Mouse (Mus musculus): ENCODE results near the gene Arhgap9.
"Not testable (repeated sequence)": the region's sequence is repeated elsewhere in the genome, so short reads cannot be mapped to it uniquely, and the experiment has no call there.

Arhgap9 gene

DNA sequence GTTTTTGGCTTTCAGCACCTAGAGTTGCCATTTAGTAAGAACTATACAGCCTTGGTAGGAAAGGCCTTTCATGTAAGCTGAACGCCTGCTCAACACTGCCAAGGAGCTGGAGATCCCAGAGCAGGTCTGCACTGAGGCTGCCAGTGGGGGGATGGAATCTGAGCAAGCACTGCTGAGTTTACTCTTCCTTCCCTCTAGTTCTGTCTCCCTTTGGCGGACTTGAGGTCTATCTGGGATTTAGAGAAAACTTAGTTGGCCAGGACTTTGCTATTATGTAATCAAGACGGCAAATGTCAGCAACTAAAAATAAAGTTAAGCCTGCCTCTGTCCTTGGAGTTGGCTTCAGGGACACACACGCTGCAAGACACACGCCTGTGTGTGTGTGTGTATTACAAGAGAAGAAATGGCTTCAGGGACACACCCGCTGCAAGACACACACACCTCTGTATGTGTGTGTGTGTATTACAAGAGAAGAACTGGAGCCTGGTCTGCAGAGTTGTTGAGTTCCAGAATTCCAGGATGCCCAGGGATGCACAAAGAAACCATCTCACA lies 28.7 kb upstream of the Arhgap9 start:
- DNase-seq: peak; percentile 33 to 56

GRCm38 (mm10) chr10:127293590-127294113 lies 28.1 kb upstream of the Arhgap9 start:
- DNase-seq: no peak

GRCm38 (mm10) chr10:127294895-127295510 lies 26.8 kb upstream of the Arhgap9 start:
- no peak for DNase-seq

DNA sequence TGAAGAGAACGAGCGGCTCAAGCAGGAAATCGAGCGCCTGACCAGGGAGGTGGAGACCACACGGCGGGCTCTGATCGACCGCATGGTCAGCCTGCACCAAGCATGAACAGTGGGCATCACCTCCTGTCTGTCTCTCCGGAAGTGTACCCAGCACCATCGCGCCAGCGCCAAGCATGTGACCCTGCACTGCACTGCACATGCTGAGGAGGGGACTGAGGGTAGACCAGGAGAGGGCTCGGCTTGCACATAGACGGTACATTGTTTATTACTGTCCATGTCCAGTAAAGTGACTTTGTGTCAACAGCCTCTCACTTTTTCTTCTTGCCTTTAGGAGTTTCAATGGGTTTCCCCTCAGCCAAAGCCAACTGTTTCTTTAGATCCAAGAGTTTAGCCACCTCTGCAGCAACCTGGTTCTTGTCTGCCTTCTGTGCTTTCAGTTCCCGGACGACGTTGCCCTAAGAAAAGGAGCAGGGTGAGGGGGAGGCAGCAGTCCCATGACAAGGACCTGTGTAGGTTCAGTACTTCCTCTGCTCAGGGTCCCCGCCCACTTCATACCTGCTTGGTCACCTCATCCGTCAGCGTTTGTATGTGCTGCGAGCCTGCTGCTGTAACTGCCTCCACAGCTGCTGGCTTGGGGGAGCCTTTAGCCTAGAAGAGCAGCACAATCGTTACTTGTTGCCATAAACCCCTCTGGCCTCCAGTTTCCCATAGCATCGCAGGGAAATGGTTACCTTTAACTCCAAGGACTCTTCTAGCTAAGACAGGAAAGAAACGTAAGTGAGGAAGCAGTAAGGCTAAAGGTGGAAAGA lies 25.6 kb upstream of the Arhgap9 start:
- no peak for DNase-seq

- no peak for DNase-seq
These were observed 24.5 kb upstream of the Arhgap9 start for GRCm38 (mm10) chr10:127297015-127297871.

GRCm38 (mm10) chr10:127300361-127300760 lies 21.4 kb upstream of the Arhgap9 start:
- no peak for DNase-seq

GRCm38 (mm10) chr10:127303136-127303535 lies 18.6 kb upstream of the Arhgap9 start:
- no peak for DNase-seq

DNA sequence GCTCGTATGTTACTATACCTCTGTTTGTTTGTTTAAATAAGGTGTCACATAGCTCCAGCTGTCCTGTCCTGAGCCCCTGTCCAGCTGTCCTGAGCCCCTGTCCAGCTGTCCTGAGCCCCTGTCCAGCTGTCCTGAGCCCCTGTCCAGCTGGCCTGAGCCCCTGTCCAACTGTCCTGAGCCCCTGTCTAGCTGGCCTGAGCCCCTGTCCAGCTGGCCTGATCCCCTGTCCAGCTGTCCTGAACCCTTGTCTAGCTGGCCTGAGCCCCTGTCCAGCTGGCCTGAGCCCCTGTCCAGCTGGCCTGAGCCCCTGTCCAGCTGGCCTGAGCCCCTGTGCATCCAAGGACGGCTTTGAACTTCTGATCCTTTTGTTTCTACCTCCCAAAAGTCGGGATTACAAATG lies 12.6 kb upstream of the Arhgap9 start:
- not testable (repeated sequence) for DNase-seq

- no peak for DNase-seq
These were observed 11.0 kb upstream of the Arhgap9 start for GRCm38 (mm10) chr10:127310523-127311475.

GRCm38 (mm10) chr10:127311476-127312355 lies 10.0 kb upstream of the Arhgap9 start, which contains the start of gene Mars:
Mars (minus strand) TSS chr10:127311786.
- DNase-seq: peak; percentile 95 to 96

DNA sequence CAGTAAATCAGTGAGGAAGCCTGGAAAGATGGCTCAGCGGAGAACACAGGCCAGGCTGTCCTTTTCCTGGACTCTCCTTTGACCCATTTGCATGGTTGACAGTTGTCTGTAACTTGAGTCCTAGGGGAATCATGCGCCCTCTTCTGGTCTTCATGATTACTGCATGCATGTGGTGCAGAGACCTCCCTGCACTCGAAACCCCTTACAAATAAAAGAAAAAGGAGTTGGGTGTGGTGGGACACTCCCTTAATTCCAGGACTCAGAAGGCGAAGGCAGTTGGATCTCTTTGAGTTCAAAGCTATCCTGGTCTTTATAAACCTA lies 9.4 kb upstream of the Arhgap9 start:
- DNase-seq: peak; percentile 75 to 87

DNA sequence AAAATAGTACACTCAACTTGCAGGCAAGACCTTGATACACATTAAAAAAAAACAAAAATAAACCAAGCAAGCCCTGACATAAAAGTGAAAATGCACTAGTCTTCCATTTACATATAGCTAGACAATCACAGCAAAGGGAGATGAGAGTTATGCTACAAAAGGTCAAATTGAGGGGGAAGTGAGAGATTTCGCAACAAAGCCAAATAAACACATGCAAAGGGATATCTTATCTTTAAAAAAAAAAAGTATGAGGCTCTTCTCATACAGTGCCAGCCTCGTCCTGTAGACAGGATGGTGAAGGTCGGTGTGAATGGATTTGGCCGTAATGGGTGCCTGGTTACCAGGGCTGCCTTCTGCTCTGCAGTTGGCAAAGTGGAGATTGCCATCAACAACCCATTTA lies 8.9 kb upstream of the Arhgap9 start:
- no peak for DNase-seq

- not testable (repeated sequence) for DNase-seq
These were observed 8.2 kb upstream of the Arhgap9 start for GRCm38 (mm10) chr10:127313516-127313915.

DNA sequence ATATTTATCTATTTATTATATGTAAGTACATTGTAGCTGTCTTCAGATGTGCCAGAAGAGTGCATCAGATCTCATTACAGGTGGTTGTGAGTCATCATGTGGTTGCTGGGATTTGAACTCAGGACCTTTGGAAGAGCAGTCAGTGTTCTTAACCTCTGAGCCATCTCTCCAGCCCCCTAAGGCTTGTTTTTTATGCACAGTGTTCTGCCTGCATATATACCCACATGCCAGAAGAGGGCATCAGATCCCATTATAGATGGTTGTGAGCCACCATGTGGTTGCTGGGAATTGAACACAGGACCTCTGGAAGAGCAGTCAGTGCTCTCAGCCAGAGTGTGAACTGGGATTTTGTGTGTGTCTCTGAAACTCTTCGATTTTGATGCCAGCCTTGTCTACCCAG lies 6.8 kb upstream of the Arhgap9 start:
- DNase-seq: not testable (repeated sequence)

- DNase-seq: no peak
These were observed 4.5 kb upstream of the Arhgap9 start for GRCm38 (mm10) chr10:127317277-127317676.

DNA sequence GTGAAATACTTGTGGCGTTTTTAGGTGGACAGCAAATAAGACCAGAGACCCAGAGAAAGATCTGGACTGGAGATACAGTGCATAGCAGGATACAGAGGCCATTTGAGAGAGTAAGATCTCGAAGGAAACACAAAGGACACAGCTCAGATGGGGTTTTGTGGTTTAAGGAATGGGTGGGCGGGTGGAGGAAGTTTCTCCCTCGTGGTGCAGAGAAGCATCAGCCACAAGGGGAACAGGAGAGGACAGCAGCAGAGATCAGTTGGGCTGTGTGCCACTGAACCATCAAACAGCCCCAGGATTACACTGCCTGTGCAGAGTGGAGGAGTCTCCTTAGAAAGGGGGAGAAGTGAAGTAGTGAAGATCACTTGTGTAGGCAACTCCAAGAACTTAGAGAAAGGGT lies 3.8 kb upstream of the Arhgap9 start:
- no peak for DNase-seq

DNA sequence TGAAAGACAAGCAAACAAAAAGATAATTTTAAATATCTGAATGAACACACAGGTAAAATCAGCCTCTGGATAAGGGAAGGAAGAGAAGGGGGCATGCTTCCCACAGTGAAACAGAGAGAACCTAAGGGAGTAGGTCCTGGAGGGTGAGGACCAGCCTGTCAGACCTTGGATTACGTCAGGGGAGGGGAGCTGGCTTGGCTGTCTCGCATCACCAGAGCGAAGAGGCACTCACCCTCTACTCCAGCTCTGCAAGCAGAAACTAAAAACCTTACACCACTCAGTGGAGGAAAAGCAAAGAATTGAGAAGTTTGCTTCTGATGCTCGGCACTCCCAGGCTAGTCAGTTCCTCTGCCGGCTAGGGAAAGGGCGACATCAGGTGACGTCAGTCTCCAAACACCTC lies 1.8 kb upstream of the Arhgap9 start:
- DNase-seq: no peak

- DNase-seq: no peak
These were observed 414 bp downstream of the Arhgap9 start for GRCm38 (mm10) chr10:127322178-127322577.

GRCm38 (mm10) chr10:127322669-127323068 lies 905 bp downstream of the Arhgap9 start:
- no peak for DNase-seq

GRCm38 (mm10) chr10:127323131-127323855 lies 1.5 kb downstream of the Arhgap9 start:
- no peak for DNase-seq
